ENCODE assay signal across 8 mouse cellular contexts in the genomic region with DNA sequence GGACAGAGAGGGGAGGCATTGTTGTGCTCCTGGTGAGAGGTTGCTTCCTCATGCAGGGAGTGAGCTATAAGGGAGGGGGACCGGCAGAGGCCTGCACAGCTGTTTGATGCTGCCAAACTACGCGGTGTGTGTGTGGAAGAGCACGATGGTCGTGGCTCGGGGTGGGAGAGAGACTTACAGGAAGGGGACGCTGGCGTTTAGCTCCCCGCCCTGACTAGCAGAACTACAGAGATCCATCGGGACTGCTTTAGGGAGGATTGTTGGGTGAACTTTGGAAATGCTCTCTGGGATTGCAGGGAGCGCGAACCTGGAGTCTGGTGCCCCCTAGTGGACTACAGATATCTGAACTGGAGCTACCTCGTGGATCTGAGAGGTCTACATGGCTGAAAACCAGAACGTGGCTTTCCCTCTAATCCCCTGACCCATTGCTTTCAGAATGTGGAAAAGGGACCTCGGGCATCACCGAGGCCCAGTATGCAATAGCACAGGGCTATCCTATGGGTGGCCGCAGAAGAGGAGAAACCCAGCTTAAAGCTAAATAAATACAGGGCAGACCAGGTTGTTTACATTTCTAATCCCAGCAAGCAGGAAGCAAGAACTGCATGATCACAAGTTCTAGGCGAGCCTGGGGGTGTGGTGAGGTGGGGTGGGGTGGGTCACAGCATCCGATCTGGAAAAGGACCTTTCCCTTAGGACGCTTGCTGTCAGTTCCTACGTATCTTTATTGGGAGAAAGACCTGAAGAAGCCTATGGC. TPM values are rescaled to one million over a fixed set of nuclear protein-coding genes. Genes with fewer than 3 reads are reported as not detected.
DNase-seq lines count a peak whose midpoint lies in the region; ATAC-seq and TF ChIP-seq lines count a peak whose summit lies in the region.

No protein-coding gene starts in this region.

- TF ChIP-seq CTCF in gastrocnemius, adult 2 months (IDR thresholded peaks at IDR 0.05): peak; percentile 82

- 0 out of 2 replicates have a peak overlapping the region, but pooled peaks have one; percentile 53 for H3K27ac ChIP-seq in gastrocnemius, adult 2 months
- no peak overlapping the region for H3K27ac ChIP-seq in hindbrain, embryonic 16.5 days (ENCODE audit: low read depth, low read length)

- 28% methylated on average over 21 of the region's 21 CpGs for WGBS in hindbrain, embryonic 16.5 days

- H3K27me3 ChIP-seq in hindbrain, embryonic 16.5 days (replicated peaks; ENCODE audit: control insufficient read depth, insufficient read depth, low read length): no peaks in the 10 kb centered on the region

- no peaks in the 10 kb centered on the region for H3K36me3 ChIP-seq in hindbrain, embryonic 16.5 days (ENCODE audit: control insufficient read depth, insufficient read depth, low read length)

- H3K9me3 ChIP-seq in hindbrain, embryonic 16.5 days (ENCODE audit: control insufficient read depth, low read length): no peaks in the 10 kb centered on the region

- peak overlapping the region; percentile 50 for H3K9ac ChIP-seq in hindbrain, embryonic 16.5 days (ENCODE audit: low read depth, low read length)

- peak; percentile 87 for ATAC-seq in hindbrain, embryonic 16.5 days
- ATAC-seq in megakaryocyte progenitor cell, adult 5-6 weeks (replicated peaks; ENCODE audit: poor library complexity): peak; percentile 91

- peak overlapping the region; percentile 65 for H3K4me3 ChIP-seq in gastrocnemius, adult 2 months
- H3K4me3 ChIP-seq in hindbrain, embryonic 16.5 days (ENCODE audit: low read length): peak overlapping the region; percentile 33

- intact Hi-C loops in gastrocnemius, adult 2 months (cut with DNase I): no loop called here
- intact Hi-C loops in left cerebral cortex, postnatal 14 days (cut with DNase I): loop anchor here (5.0 kb wide), 1 partner anchor 121 kb away; no protein-coding TSS in a partner anchor

- peak; percentile 62 for DNase-seq in layer of hippocampus, adult 11-12 months (ENCODE audit: low spot score)
- no peak for DNase-seq in layer of hippocampus, adult 9-11 months
- DNase-seq in cerebellum, postnatal 36 days: peak; percentile 34 to 48
- DNase-seq in gastrocnemius, adult 2 months: peak; percentile 40
- DNase-seq in left cerebral cortex, postnatal 14 days (ENCODE audit: low spot score in 2 of 2): peak; percentile 51 to 62
- DNase-seq in right cerebral cortex, postnatal 25 days: peak; percentile 32

- H3K4me2 ChIP-seq in hindbrain, embryonic 16.5 days (ENCODE audit: low read length): peak overlapping the region; percentile 64

- H3K4me1 ChIP-seq in hindbrain, embryonic 16.5 days (ENCODE audit: control insufficient read depth, insufficient read depth, low read depth, low read length): no peaks in the 10 kb centered on the region

RNA-seq across cellular contexts. Expression of a gene that starts 57.2 kb away (rescaled TPM):
- not detected for total RNA-seq in gastrocnemius, adult 2 months (2021)
- not detected in 2 replicates for polyA plus RNA-seq in hindbrain, embryonic 16.5 days (2015; fragmentation: Nextera tagmentation; extraction: Ambion mirVana)
- not detected for total RNA-seq in left cerebral cortex, postnatal 14 days (2021)
- not detected in 2 replicates for total RNA-seq in megakaryocyte progenitor cell, adult 5-6 weeks (2015)
- not detected in 2 replicates for total RNA-seq in megakaryocyte progenitor cell, adult 5-6 weeks (2017)
